Mouse (Mus musculus): ENCODE data around the gene Rfx8.

GRCm38 (mm10) chr1:39680546-39680945 is 40.3 kb downstream of the Rfx8 start:
- TF ChIP-seq CTCF (IDR thresholded peaks at IDR 0.05; ENCODE audit: insufficient read depth, low read length) (peak; percentile 45; the same call in 1 of the 2 replicates), POLR2A (IDR thresholded peaks at IDR 0.05; ENCODE audit: borderline replicate concordance, extremely low read depth, low read depth, low read length) (no peak)
